Mouse (Mus musculus) heart, embryonic 13.5 days (tissue): Measurements from ENCODE around the gene Setd7. TPM values are rescaled to one million over a fixed set of nuclear protein-coding genes. Genes with fewer than 3 reads are reported as not detected.
A peak's percentile ranks its signal among the peaks of the same experiment; 100 is the strongest.

Experiments
- ATAC-seq: fragments of 200-750 bp; cut with Nextera tagmentation; 2 replicates; pipeline ENCODE4 v1.8.0; 2017; ENCODE audit warnings: moderate TSS enrichment; ENCODE audit not compliant: insufficient number of reproducible peaks, low FRiP score, low TSS enrichment; ENCODE audit errors: extremely low read depth
- H3K27ac ChIP-seq: fragments of 300-500 bp; sonication (generic); replicated peaks from 2 replicates; pipeline ENCODE4 v1.5.1; 2015; ENCODE audit warnings: moderate library complexity, mild to moderate bottlenecking, inconsistent platforms
- H3K27me3 ChIP-seq: fragments of 300-500 bp; sonication (generic); replicated peaks from 2 replicates; pipeline ENCODE4 v1.6.1; 2015; ENCODE audit warnings: mild to moderate bottlenecking, inconsistent platforms
- H3K36me3 ChIP-seq: fragments of 300-500 bp; sonication (generic); 2 replicates; pipeline ENCODE4 v1.6.1; 2015; ENCODE audit warnings: mild to moderate bottlenecking, inconsistent platforms
- H3K4me1 ChIP-seq: fragments of 300-500 bp; sonication (generic); 2 replicates; pipeline ENCODE4 v1.6.1; 2015; ENCODE audit warnings: inconsistent platforms
- H3K4me2 ChIP-seq: fragments of 300-500 bp; sonication (generic); 2 replicates; pipeline ENCODE4 v1.6.1; 2015; ENCODE audit warnings: inconsistent platforms, mild to moderate bottlenecking, moderate library complexity
- H3K4me3 ChIP-seq: fragments of 300-500 bp; sonication (generic); 2 replicates; pipeline ENCODE4 v1.5.1; 2015; ENCODE audit warnings: moderate library complexity, mild to moderate bottlenecking, inconsistent platforms
- H3K9ac ChIP-seq: fragments of 300-500 bp; sonication (generic); 2 replicates; pipeline ENCODE4 v1.6.1; 2015; ENCODE audit warnings: inconsistent platforms, mild to moderate bottlenecking, moderate library complexity
- H3K9me3 ChIP-seq: fragments of 300-500 bp; sonication (generic); 2 replicates; pipeline ENCODE4 v1.6.1; 2016; ENCODE audit warnings: inconsistent platforms
- WGBS: fragments of 180-500 bp; shearing (Covaris S2); methylation state at CpG from one replicate; pipeline ENCODE4 v1.1.7; 2015; ENCODE audit warnings: mixed read lengths; 5-methylcytosine and 5-hydroxymethylcytosine counted together
- polyA plus RNA-seq: library from polyadenylated mRNA; unstranded; fragments of >200 nt; fragmentation: Nextera tagmentation; extraction: Ambion mirVana; gene quantifications from 2 replicates; pipeline ENCODE4 v1.2.1, GENCODE M21; 2015

Gene Setd7
- polyA plus RNA-seq, 1 experiment from 2014 or later, result 3.8 TPM

DNA sequence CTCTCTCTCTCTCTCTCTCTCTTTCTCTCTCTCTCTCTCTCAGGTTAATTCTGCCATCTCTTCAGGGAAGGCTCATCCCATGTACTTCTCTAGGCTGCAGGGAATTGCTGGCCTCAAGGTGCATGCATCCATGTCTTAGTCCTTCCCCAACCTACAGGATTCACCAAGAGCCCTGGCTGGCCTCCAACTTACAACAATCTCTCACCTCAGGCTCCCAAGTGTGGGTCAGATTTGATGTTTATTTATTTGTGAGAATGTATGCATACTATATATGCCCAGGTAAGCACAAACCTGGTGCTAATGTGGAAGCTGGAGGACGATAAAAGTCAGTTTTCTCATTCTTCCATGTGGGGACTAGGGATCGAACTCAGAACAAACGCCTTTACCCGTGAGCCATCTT, 5.8 kb downstream of the Setd7 start:
- Histone ChIP-seq H3K4me2 (peak overlapping the region; percentile 67; the same call in 1 of the 2 replicates), H3K27me3 (no peaks in the 10 kb centered on the region), H3K9me3 (no peaks in the 10 kb centered on the region), H3K4me3 (no peak overlapping the region), H3K36me3 (peaks cover 14% of the 10 kb centered on the region), H3K27ac (peak overlapping the region; percentile 70; the same call in 1 of the 2 replicates), H3K4me1 (peaks cover 54% of the 10 kb centered on the region), H3K9ac (peak overlapping the region; percentile 53; the same call in 1 of the 2 replicates)
- WGBS, result 85% methylated on average over 4 of the region's 4 CpGs
- ATAC-seq, result no peak

GRCm38 (mm10) chr3:51554067-51554466, 6.6 kb downstream of the Setd7 start:
- ATAC-seq, result no peak
- 36% methylated on average over 9 of the region's 9 CpGs for WGBS
- Histone ChIP-seq H3K27ac (peak overlapping the region; percentile 70), H3K9me3 (no peaks in the 10 kb centered on the region), H3K9ac (peak overlapping the region; percentile 53), H3K4me2 (peak overlapping the region; percentile 67), H3K4me1 (peaks cover 53% of the 10 kb centered on the region), H3K4me3 (no peak overlapping the region), H3K27me3 (no peaks in the 10 kb centered on the region), H3K36me3 (peaks cover 21% of the 10 kb centered on the region)

DNA sequence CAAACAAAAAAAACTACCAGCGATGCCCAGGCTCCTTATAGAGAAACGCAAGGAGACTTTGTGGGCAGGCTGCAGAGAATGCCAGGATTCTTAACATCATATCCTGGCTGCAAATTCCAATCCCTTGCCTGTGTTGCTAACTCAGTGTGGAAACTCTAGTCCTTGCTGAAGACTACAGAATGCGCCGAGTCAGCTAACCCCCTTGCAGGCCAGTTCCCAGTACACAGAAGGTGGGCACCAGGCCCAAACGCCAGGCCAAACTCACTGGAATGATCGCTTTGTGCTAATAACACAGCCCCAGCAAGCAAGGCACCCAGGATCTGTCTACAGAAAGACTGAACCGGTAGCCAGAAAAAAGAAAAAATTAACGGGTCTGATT, 7.2 kb downstream of the Setd7 start:
- no peaks in the 10 kb centered on the region for H3K9me3 ChIP-seq
- peak overlapping the region; percentile 33; the same call in 1 of the 2 replicates for H3K9ac ChIP-seq
- ATAC-seq, result no peak
- peak overlapping the region; percentile 70 for H3K27ac ChIP-seq
- H3K4me1 ChIP-seq, result peaks cover 47% of the 10 kb centered on the region
- H3K4me2 ChIP-seq, result peak overlapping the region; percentile 67
- no peak overlapping the region for H3K4me3 ChIP-seq
- peaks cover 27% of the 10 kb centered on the region for H3K36me3 ChIP-seq
- 40% methylated on average over 8 of the region's 8 CpGs for WGBS
- no peaks in the 10 kb centered on the region for H3K27me3 ChIP-seq

- Histone ChIP-seq H3K27me3 (no peaks in the 10 kb centered on the region), H3K27ac (peak overlapping the region; percentile 70), H3K4me3 (peak overlapping the region; percentile 36), H3K4me1 (peaks cover 44% of the 10 kb centered on the region), H3K36me3 (peaks cover 32% of the 10 kb centered on the region), H3K9me3 (no peaks in the 10 kb centered on the region), H3K9ac (peak overlapping the region; percentile 78), H3K4me2 (peak overlapping the region; percentile 67)
- ATAC-seq, result no peak
- whole genome bisulfite sequencing, result 47% methylated on average over 10 of the region's 10 CpGs
These were observed 7.7 kb downstream of the Setd7 start for GRCm38 (mm10) chr3:51552841-51553496.

- H3K9ac ChIP-seq, result no peak overlapping the region
- H3K4me3 ChIP-seq, result no peak overlapping the region
- ATAC-seq, result no peak
- H3K27ac ChIP-seq, result no peak overlapping the region
- WGBS, result 64% methylated on average over 2 of the region's 2 CpGs
- H3K9me3 ChIP-seq, result no peaks in the 10 kb centered on the region
- H3K4me2 ChIP-seq, result no peak overlapping the region
- H3K36me3 ChIP-seq, result peaks cover 34% of the 10 kb centered on the region
- H3K4me1 ChIP-seq, result peaks cover 48% of the 10 kb centered on the region
- no peaks in the 10 kb centered on the region for H3K27me3 ChIP-seq
These were observed 8.5 kb downstream of the Setd7 start for GRCm38 (mm10) chr3:51552197-51552596.

GRCm38 (mm10) chr3:51548987-51549579, 11.6 kb downstream of the Setd7 start:
- no peak for ATAC-seq

DNA sequence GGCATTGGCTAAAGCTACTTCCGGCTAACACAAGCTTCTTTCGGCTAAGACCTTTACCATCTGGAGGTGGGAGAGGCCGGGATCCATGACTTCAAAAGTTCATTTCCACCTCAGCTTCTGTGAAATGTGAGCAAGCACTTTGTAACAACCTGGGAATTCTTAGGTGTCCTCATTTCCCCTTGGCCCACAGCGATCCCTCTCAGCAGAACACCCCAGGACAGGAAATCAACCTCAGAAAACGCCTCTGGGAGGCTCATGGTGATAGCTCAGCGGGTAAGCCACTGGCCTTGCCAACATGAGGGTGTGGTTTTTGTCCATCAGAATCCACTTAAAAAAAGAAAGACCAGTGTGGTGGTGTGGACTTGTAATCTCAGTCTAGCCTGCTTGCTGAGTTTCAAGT, 13.1 kb downstream of the Setd7 start:
- 64% methylated on average over 6 of the region's 6 CpGs for WGBS
- Histone ChIP-seq H3K27me3 (no peaks in the 10 kb centered on the region), H3K4me3 (no peak overlapping the region), H3K4me2 (no peak overlapping the region), H3K27ac (no peak overlapping the region), H3K4me1 (peaks cover 14% of the 10 kb centered on the region), H3K9me3 (no peaks in the 10 kb centered on the region), H3K36me3 (peaks cover 53% of the 10 kb centered on the region), H3K9ac (no peak overlapping the region)
- ATAC-seq, result no peak

More at GRCm38 (mm10) chr3:51548987-51549579, 11.6 kb downstream of the Setd7 start:
- no peak overlapping the region for H3K4me3 ChIP-seq
- H3K27me3 ChIP-seq, result no peaks in the 10 kb centered on the region
- H3K9me3 ChIP-seq, result no peaks in the 10 kb centered on the region
- H3K4me2 ChIP-seq, result no peak overlapping the region
- peaks cover 44% of the 10 kb centered on the region for H3K36me3 ChIP-seq
- no peak overlapping the region for H3K9ac ChIP-seq
- no peak overlapping the region for H3K27ac ChIP-seq
- H3K4me1 ChIP-seq, result peaks cover 29% of the 10 kb centered on the region
- WGBS, result 87% methylated on average over 17 of the region's 17 CpGs

- Histone ChIP-seq H3K36me3 (peaks cover 74% of the 10 kb centered on the region), H3K9ac (no peak overlapping the region), H3K27me3 (no peaks in the 10 kb centered on the region), H3K9me3 (no peaks in the 10 kb centered on the region), H3K4me2 (no peak overlapping the region), H3K27ac (no peak overlapping the region), H3K4me3 (no peak overlapping the region), H3K4me1 (peaks cover 7% of the 10 kb centered on the region)
- 89% methylated on average over 19 of the region's 19 CpGs for WGBS
- ATAC-seq, result no peak
These were observed 16.1 kb downstream of the Setd7 start for GRCm38 (mm10) chr3:51544442-51545128.

DNA sequence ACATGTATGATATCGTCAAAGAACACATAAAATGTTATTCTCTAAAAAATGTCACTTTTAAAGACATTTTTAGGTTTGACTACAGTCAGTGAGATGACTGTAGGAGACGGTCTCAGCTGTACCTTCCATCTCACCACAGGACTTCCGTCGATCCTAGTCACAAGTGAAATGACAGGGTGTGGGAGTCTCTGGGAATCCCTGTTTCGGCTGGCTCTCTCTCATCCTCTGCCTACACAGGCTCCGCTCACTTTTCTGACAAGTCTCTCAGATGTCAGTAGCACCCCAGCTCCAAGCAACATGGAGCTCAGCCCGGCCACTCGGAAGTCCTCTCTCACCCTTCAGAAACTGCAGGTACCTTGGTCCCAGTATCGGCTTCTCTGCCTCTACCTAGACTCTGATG, 20.0 kb downstream of the Setd7 start:
- Histone ChIP-seq H3K9ac (no peak overlapping the region), H3K27me3 (no peaks in the 10 kb centered on the region), H3K4me2 (no peak overlapping the region), H3K4me1 (no peaks in the 10 kb centered on the region), H3K27ac (no peak overlapping the region), H3K36me3 (peaks cover 76% of the 10 kb centered on the region), H3K9me3 (no peaks in the 10 kb centered on the region), H3K4me3 (no peak overlapping the region)
- WGBS, result 89% methylated on average over 9 of the region's 9 CpGs
- ATAC-seq, result no peak

DNA sequence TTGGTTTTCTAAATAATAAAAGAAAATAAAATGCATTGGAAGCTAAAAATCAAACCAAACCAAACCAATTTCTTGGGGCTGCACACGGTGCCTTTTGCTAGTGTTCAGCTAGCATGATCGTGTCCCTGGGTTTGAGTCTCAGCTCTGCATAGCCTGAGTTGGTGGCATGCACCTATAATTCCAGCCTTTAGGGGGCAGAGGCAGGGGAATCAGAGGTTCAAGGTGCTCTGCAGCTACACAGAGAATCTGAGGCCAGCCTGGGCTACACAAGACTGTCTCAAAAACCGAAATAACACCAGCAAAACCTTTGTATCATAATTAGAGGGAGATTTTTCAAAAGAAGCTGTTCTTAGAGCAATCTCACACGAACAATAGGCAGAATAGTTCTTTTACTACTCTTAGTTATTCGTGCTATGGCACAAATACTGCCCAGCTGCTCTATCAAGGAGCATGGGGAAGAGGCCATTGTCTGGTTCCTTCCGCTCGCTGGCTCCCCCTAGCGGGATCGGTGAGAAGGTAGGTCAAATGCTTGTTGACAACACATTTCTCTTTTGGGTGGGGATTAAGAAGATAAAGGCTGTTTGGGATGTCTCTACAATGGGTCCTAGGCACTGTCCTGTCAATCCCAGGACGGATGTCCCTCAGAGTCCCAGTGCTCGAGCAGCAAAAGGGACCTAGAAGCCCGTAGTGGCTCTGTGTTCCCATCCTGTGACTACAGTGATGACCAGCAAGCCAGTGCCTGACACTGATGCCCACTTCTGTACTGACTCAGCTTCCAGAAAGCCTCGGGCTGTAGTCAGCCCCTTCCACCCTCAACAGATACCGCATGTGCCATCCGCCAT, 20.9 kb downstream of the Setd7 start:
- H3K9ac ChIP-seq, result no peak overlapping the region
- 49% methylated on average over 15 of the region's 15 CpGs for WGBS
- H3K4me1 ChIP-seq, result no peaks in the 10 kb centered on the region
- H3K9me3 ChIP-seq, result no peaks in the 10 kb centered on the region
- no peaks in the 10 kb centered on the region for H3K27me3 ChIP-seq
- ATAC-seq, result no peak
- H3K27ac ChIP-seq, result no peak overlapping the region
- H3K36me3 ChIP-seq, result peaks cover 84% of the 10 kb centered on the region
- no peak overlapping the region for H3K4me2 ChIP-seq
- H3K4me3 ChIP-seq, result no peak overlapping the region

GRCm38 (mm10) chr3:51534013-51534412, 26.7 kb downstream of the Setd7 start:
- Histone ChIP-seq H3K4me1 (no peaks in the 10 kb centered on the region), H3K36me3 (peaks cover 96% of the 10 kb centered on the region), H3K4me3 (no peak overlapping the region), H3K27ac (no peak overlapping the region), H3K9ac (no peak overlapping the region), H3K27me3 (no peaks in the 10 kb centered on the region), H3K4me2 (no peak overlapping the region), H3K9me3 (no peaks in the 10 kb centered on the region)
- no peak for ATAC-seq
- WGBS, result 76% methylated on average over 9 of the region's 9 CpGs
